Mouse (Mus musculus): ENCODE data around the gene Irx4.

Irx4 gene

DNA sequence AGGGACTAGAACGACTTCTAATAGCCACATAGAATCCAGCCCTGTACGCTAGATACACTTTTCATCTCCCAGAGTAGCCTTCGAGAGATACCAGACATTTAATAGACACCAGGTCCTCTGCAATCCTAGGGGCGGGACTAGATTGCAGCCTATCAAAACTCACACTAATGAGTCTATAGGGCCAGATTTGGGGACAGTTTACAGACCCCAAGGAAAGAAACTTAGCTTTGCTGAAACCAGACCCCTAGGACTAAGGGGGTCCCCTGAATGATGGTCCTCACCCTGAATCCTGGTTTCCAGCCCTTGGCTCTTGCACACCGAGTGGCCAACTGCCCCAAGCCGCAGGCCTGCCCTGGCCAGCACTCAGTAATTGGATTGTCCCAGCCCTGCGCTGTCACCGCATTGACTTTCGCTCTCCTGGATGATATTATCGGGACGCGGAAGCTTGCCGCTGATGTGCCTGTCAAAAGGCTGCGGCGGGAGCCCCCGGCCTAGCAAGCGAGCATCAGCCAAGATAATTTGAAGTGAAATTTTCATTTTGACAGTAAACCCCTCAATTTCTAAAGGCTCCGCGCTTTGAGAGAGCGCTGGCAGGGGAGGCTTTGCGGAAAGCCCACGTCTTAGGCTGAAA, 10.3 kb downstream of the Irx4 start:
- DNase-seq (ENCODE audit: low spot score) = no peak

DNA sequence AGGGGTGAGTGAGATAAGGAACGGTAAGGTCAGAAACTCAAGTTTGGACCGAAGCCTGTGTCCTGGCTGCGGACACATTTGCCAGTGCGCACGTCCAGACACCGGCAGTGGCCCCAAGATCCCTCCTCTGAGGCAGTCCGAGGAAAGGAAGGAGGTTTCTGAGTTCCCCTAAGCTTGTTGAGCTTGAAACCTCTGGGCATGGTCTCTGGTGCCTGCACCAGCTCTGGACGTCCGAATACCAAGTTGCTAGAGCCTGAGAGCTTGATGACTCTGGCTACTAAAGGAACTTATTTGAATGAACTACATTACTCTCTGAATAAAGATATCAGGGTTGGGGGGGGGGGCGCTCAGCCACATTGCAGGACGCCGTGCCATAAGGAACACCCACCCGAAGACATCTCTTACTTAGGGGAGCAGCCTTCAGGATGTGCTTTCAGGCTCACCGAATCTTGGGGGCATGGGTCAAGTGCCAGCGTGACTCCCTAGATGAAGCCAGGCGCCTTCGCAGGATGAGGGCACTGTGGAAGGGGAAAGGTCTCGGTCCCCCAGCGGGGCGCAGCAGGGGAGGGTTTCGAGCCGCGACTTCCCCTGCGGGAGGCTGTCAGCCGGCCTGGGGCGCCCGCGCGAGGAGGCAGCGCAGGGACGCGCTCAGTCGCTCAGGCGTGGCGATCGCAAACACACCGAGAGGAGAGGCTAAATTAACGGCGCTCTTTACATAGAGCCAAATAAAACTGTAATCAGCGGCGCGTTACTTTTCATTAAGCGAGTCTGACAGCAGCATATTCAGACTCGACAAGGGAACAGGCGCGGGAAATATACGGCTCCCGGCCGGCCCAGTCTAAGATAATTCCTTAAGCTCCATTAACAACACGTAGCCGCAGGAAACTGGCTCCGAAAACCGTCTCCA, 11.3 kb downstream of the Irx4 start:
- no peak for DNase-seq (ENCODE audit: low spot score)

DNA sequence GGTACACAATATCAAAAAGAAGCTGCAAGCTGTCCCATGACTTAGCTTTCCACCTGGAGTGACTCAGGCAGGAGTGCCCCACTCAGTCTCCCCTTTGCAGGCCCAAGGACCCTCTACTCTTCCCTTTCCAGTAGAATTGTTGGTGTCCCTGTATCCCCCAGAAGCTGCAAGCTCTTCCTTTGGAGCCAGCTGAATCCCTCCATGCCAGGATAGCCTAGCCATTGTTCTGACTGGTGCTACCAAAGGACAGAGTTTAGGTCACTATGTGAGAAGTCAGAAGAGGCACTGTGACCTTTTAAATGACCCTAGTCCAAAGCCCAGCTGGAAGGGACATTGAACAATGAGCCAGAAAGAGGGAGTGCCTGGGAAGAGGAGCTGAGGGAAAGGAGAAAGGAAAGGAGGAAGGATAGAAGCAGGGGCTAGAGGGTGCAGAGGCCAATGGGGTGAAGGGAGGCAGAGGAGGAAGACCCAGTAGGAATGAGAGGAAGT, 12.6 kb downstream of the Irx4 start:
- DNase-seq (ENCODE audit: low spot score) = no peak

DNA sequence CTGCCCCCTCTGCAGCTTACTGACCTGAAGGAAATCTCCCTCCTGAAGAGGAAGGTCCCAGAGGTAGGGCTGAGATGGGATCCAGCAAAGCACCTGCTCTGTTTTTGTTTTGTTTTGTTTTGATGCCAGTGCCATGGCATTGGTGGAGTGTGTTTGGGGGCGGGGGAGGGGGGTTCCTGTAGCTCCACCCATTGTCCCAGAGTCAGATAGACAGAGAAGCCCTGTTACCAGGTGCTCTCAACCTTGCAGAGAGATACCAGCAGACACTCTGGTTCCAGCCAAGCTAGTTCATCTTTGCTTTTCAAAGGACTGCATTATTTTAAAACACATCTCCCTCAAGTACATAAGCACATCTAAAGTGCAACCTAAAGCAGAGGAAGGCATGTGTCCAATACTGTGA, 13.3 kb downstream of the Irx4 start:
- no peak for DNase-seq (ENCODE audit: low spot score)

DNA sequence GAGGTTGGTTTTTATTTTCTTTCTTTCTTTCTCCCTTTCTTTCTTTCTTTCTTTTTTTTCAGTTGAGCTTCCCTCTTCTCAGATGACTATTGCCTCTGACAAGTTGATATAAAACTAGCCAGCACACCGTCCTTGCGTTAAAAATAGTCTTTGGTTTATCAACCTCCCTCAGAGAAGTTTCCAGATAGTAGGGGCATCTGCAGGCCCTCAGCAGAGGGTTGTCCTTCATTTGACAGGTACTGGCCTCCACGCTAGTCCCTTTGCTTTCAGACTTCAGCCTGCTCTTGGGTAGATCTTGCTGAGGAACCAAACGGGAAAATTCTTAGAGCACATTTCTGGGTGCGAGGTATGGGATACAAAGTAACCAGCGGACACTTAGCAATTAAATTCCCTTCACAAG, 17.1 kb downstream of the Irx4 start:
- no peak for DNase-seq (ENCODE audit: low spot score)

DNA sequence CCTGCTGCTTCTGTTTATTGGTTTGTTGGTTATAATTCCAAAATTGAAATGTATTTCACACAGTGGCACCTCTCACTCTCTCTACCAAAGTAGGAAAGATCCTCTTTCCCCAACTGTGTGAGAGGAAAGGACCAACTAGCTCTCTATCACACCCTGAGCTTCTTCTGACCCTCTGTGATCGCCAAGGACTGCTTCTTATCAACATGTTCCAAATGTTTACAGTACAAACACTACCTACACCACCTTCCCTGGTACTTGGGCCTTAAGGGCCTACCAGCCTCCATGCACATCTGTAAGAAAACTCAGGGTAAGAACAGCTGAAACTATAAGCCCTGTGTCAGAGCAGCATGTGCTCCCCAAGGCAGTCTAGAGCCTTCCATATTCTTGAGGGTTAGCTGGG, 17.5 kb downstream of the Irx4 start:
- no peak for DNase-seq (ENCODE audit: low spot score)

DNA sequence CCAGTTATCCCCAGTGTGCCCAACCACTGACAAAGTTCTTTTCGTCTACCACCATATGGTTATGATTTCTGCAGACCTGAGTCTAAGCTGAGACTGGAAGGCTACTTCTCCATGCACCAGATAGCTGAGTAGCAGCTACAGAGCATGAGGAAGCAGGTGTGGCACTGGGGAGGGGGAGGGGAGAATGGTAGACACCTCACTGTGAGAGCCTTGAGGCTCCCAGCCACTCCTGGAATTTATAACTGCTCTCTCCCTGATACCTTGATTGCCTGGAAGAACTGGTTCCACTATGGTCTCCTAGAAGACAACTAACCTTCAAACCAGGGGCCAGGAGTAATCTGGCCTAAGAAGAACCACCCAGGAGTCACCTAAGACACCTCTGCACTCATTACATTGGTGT, 18.9 kb downstream of the Irx4 start:
- no peak for DNase-seq (ENCODE audit: low spot score)

DNA sequence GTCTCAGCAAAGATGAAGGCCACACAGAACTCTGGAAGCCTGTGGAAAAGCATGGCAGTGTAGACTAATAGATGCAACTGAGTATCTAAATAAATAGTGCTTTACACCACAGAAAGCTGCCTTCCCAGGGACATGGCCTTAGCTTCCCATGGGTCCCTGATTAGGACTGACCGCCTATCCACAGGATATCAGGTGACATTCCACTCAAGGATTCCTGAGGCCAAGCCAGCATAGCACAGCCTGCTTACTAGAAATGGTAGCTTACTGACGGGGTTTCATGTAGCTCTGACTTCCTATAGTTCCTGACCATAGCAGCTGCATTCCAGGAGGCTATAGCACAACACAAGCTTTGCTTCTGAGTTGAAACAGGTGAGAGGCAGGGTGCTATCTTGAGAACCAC, 22.1 kb downstream of the Irx4 start:
- no peak for DNase-seq (ENCODE audit: low spot score)

DNA sequence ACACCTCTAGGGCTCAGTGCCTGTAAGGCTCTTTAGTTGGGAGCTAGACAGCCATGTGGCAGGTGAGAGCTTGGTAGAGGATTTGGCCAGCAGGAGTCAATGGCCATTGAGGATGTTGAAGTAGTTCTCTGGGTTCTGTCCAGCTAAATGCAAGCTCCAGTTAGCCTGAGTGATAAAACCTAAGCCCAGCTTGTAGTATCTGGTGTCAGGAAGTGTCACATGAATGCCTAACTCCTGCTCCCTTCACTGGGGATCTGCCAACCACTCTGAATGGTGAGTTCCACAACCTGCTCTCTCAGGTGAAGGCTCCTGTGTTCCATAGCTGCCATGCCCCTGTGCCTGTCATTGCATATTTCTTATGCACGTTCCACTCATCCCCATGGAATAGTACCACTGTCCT, 23.3 kb downstream of the Irx4 start:
- no peak for DNase-seq (ENCODE audit: low spot score)

DNA sequence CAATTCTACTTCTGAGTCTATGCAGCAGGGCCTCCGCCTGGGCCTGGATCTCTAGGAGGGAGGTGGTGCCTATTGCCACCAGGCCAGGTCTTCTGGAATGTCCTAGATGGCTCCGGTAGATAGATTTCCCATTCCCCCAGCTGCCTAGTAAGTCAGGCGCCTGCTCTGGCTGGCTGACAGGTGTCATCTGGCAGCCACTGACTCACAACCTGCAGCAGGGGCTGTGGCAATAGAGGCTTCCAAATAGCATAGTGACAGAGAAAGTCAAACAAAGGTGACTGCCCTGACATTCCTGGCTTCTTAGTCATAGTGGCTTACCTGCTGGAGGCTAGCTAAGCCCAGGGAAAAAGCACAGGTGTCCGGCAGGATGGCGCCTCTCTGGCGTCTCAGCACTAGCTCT, 29.9 kb downstream of the Irx4 start:
- DNase-seq (ENCODE audit: low spot score) = no peak

DNA sequence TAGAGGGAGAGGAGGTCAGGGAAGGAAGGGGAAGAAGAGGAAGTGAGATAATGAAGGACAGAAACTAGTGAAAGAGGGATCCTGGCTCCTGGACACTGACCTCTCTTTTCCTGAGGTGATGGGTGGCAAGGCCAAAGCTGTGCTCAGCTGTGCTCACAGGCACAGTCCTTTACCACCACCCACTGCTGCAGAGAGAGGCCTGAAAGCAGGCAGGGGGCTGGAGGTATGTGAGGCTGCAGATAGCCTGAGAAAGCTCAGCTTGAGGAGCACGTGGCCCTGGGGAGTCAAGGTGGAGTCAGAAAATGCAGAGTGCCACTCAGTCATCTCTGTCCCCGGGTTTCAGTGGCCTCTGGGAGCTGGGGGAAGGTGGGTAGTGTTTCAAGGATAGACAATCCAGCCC, 30.8 kb downstream of the Irx4 start:
- no peak for DNase-seq (ENCODE audit: low spot score)

DNA sequence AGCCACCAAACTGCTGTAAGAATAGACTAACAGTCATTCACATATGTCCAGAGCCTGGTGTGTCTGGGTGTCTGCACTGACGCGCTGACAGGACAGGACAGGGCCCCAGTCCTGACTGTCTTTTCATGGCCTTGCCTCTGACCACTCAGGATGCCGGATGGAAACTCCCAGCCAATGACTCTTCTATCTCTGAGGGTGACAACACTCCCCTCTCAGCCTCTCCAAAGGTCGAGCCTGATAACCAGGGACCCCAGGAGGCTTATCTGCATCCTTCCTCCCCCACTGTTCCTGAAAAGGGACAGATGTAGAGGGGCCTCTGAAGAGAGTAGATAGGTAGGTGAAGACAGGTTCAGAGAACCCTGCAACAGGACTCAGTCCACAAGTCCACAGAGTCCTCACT, 38.4 kb downstream of the Irx4 start:
- no peak for DNase-seq (ENCODE audit: low spot score)

DNA sequence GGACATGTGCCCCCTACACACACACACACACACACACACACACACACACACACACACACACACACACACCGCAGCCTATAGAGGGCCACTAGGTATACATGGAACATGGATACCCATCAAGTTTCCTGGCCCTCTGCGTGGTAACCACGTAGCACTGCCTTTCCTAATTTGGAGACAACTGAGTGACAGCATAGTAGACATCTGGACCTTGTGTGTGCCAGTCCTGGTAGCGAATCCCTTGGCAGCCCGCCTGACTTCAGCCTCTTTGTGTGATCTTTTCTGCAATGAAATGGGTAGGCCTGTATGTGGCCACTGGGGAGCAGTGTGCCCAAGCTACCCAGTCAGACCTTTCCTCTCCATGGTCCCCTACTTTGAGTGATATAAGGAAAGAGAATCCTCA, 39.0 kb downstream of the Irx4 start:
- no peak for DNase-seq (ENCODE audit: low spot score)

DNA sequence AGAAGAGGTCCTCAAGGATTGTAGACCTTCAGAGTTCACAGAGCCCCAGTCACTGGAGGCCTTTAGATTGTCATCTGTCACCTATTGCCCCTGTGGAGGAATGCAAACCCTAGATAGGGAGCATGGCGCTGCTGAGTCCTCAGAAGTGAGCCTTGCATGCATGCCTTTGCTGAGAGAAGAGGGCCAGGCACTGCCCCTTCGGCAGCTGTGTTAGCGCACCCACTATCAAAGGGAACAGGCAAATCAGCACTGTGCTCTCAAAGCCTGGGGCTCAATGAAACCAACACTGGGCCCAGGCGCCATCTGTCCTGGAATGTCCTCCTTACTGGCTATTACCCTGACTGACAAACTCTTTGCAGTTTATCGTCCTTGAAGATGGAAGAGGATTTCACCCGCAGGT, 44.5 kb downstream of the Irx4 start:
- DNase-seq (ENCODE audit: low spot score) = no peak

DNA sequence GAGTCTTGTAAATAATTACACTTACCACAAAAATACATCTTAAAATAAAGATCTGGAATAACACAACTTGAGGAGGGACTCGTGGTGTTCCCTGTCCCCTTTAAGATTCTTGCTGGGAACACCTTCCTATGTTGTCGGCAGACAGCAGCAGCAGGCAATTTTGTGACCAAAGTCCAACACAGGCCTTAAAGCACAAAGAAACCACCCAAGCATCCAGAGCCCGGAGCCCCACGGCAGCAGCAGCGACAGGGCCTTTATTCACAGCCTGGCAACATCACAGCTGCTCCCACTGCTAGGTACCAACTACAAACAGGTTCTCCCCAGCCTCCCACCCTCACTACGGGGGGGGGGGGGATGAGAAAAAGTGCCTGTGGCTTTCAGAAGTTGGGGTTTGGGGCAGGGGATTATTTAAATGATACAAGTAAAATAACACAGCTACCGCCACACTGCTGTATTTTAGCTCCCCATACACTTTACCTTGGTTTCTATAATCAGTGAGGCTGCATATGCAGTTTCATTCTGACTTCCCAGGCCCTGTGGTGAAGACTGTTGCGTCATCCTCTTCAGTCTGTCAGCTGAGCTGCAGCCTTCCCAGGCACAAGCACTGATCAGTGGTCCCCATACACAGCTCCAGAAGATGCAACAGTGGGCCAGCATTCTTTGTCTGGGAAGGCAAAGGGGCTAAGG, 45.3 kb downstream of the Irx4 start:
- no peak for DNase-seq (ENCODE audit: low spot score)

DNA sequence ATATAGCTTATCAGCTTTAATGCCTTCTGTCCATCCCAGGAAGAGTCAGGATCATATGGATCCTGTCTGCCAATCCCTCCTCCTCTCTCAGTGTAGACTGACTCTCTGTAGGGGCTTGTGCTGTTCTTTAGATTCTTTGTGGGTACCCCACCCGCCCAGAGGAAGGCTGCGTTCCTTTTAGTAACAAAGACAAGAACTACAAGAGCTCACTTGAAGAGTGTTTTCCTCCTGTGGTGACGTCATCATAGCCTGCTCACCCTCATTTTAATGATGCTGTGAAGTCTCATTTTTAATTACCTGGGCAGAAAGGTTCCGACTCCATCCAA, 45.8 kb downstream of the Irx4 start:
- DNase-seq (ENCODE audit: low spot score) = no peak

DNA sequence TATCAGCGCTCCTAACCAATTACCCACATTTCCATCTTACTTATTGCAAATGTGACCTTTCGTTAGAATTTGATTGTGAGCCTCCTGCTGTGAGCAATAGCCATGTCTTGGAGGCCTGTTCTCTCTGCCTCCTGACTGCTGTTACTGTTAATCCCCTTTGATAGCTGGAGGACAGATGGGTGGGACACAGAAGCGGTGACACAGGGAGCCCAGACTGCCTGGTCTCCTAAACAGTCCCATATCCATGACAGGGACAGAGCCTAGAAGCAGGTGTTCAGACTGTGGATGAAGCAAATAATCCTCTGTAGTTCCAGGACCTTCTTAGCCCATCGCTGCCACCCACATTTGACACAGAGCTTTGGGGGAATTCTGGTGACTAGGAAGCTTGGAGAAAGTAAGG, 46.2 kb downstream of the Irx4 start:
- DNase-seq (ENCODE audit: low spot score) = no peak

DNA sequence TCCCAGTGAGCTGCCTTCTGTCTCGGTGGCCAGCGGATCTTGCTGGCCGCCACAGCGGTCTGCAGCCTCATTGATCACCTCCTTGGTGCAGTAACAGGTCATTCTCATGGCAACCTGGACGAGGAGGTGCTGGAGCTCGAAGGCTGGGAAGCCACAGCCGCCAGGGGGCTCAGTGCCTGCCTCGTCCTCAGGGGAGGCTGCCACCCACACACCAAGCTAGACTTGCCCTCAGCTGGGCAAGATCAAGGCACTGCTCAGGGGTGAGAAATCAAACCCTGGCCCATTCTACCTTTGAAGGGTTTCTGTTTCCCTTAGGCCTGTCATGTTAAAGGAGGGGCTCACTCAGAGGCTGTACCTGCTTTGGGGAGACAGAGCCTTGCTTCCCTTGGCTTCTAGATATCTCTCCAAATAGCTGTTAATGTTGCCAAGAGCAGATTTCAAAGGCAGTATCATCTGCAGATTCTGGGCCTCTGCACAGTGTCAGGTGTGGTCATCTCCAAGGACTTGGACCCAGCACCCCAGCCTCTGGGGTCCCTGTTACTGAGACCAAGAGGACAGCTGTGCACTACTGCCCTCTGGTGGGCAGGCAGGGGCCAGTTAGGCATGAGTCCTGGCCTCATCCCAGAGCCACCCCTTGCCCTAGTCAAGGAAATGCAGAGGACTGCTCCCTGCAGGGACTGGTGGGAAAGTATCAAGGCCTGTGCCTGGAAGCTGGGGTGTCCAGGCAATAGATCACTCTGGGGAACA, 50.1 kb downstream of the Irx4 start:
- DNase-seq (ENCODE audit: low spot score) = peak; percentile 74

Measured in testis, postnatal 10 days (tissue).